Mouse (Mus musculus): ENCODE data around the gene 4930562C15Rik. TPM values are rescaled to one million over a fixed set of nuclear protein-coding genes. Genes with fewer than 3 reads are reported as not detected.
A peak's percentile ranks its signal among the peaks of the same experiment; 100 is the strongest.
"Not testable (repeated sequence)": the region's sequence is repeated elsewhere in the genome, so short reads cannot be mapped to it uniquely, and the experiment has no call there.

4930562C15Rik gene
- polyA plus RNA-seq (2017; shearing (Covaris generic)) = 1 to 10 TPM in 1 of 2 experiments, under 1 TPM in 1; 0.88 to 1.4 TPM

GRCm38 (mm10) chr16:4835191-4835590, at the start of gene 4930562C15Rik:
Gene 4930562C15Rik, plus strand, starts transcription at chr16:4835416.
- no peak for ATAC-seq

GRCm38 (mm10) chr16:4785706-4786105, 49.5 kb upstream of the 4930562C15Rik start:
- ATAC-seq = no peak

GRCm38 (mm10) chr16:4788176-4788575, 47.0 kb upstream of the 4930562C15Rik start:
- no peak for ATAC-seq

GRCm38 (mm10) chr16:4789311-4789768, 45.9 kb upstream of the 4930562C15Rik start:
- peak; percentile 5 for ATAC-seq

- peak; percentile 93 for ATAC-seq
These were observed 45.2 kb upstream of the 4930562C15Rik start, which contains the start of gene Cdip1 for GRCm38 (mm10) chr16:4789810-4790559. Gene Cdip1, minus strand, starts transcription at chr16:4790292.

GRCm38 (mm10) chr16:4791332-4791731, 43.9 kb upstream of the 4930562C15Rik start:
- ATAC-seq = no peak

- ATAC-seq = no peak
These were observed 38.6 kb upstream of the 4930562C15Rik start for GRCm38 (mm10) chr16:4796631-4797030.

- no peak for ATAC-seq
These were observed 16.9 kb upstream of the 4930562C15Rik start for GRCm38 (mm10) chr16:4818349-4818748.

GRCm38 (mm10) chr16:4824466-4824865, 10.8 kb upstream of the 4930562C15Rik start:
- ATAC-seq = not testable (repeated sequence)

- no peak for ATAC-seq
These were observed 7.6 kb upstream of the 4930562C15Rik start for GRCm38 (mm10) chr16:4827639-4828038.

- ATAC-seq = no peak
These were observed 5.8 kb upstream of the 4930562C15Rik start for GRCm38 (mm10) chr16:4829271-4829900.

- ATAC-seq = no peak
These were observed 3.4 kb upstream of the 4930562C15Rik start for GRCm38 (mm10) chr16:4831650-4832419.

- no peak for ATAC-seq
These were observed 1.4 kb upstream of the 4930562C15Rik start for GRCm38 (mm10) chr16:4833858-4834257.

GRCm38 (mm10) chr16:4837631-4838030, 2.4 kb downstream of the 4930562C15Rik start:
- ATAC-seq = no peak

GRCm38 (mm10) chr16:4839552-4839951, 4.3 kb downstream of the 4930562C15Rik start:
- ATAC-seq = no peak

GRCm38 (mm10) chr16:4840231-4840630, 5.0 kb downstream of the 4930562C15Rik start:
- ATAC-seq = no peak

- ATAC-seq = no peak
These were observed 11.8 kb downstream of the 4930562C15Rik start for GRCm38 (mm10) chr16:4847041-4847440.

- ATAC-seq = no peak
These were observed 12.9 kb downstream of the 4930562C15Rik start for GRCm38 (mm10) chr16:4848090-4848489.

GRCm38 (mm10) chr16:4850361-4850760, 15.1 kb downstream of the 4930562C15Rik start:
- no peak for ATAC-seq

GRCm38 (mm10) chr16:4850938-4851628, 15.9 kb downstream of the 4930562C15Rik start:
- no peak for ATAC-seq

- no peak for ATAC-seq
These were observed 19.9 kb downstream of the 4930562C15Rik start for GRCm38 (mm10) chr16:4855046-4855650.

GRCm38 (mm10) chr16:4861392-4861791, 26.2 kb downstream of the 4930562C15Rik start:
- ATAC-seq = no peak

Measured in activated CD4-positive, CD25-positive, alpha-beta regulatory T cell, adult 4 months (primary cell).